Mouse (Mus musculus) liver, embryonic 16.5 days (tissue): ENCODE data around the gene Ank3. TPM values are rescaled to one million over a fixed set of nuclear protein-coding genes. Genes with fewer than 3 reads are reported as not detected.

Experiments used
- ATAC-seq: fragments of 200-750 bp; cut with Nextera tagmentation; 2 replicates; pipeline ENCODE4 v1.8.0; 2017; ENCODE audit warnings: low read depth, mild to moderate bottlenecking, moderate number of reproducible peaks, moderate library complexity
- H3K27ac ChIP-seq: fragments of 300-500 bp; sonication (generic); 2 replicates; pipeline ENCODE4 v1.5.1; 2014; ENCODE audit warnings: mild to moderate bottlenecking, low read length
- H3K27me3 ChIP-seq: fragments of 300-500 bp; sonication (generic); 2 replicates; pipeline ENCODE4 v1.6.1; 2014; ENCODE audit warnings: low read depth, low read length, mixed read lengths; ENCODE audit not compliant: control insufficient read depth, insufficient read depth
- H3K36me3 ChIP-seq: fragments of 300-500 bp; sonication (generic); 2 replicates; pipeline ENCODE4 v1.6.1; 2014; ENCODE audit warnings: mild to moderate bottlenecking; ENCODE audit not compliant: control insufficient read depth, insufficient read depth
- H3K4me1 ChIP-seq: fragments of 300-500 bp; sonication (generic); 2 replicates; pipeline ENCODE4 v1.6.1; 2014; ENCODE audit warnings: low read depth, low read length, mixed read lengths; ENCODE audit not compliant: control insufficient read depth
- H3K4me2 ChIP-seq: fragments of 300-500 bp; sonication (generic); 2 replicates; pipeline ENCODE4 v1.6.1; 2014; ENCODE audit warnings: low read depth, low read length, mixed read lengths
- H3K4me3 ChIP-seq: fragments of 300-500 bp; sonication (generic); 2 replicates; pipeline ENCODE4 v1.5.1; 2014; ENCODE audit warnings: low read depth, mild to moderate bottlenecking, low read length
- H3K9ac ChIP-seq: fragments of 300-500 bp; sonication (generic); 2 replicates; pipeline ENCODE4 v1.6.1; 2014; ENCODE audit warnings: low read depth, low read length
- H3K9me3 ChIP-seq: fragments of 300-500 bp; sonication (generic); replicated peaks from 2 replicates; pipeline ENCODE4 v1.6.1; 2016; ENCODE audit warnings: low read length; ENCODE audit not compliant: control insufficient read depth
- WGBS: fragments of 180-500 bp; shearing (Covaris S2); extraction: QIAGEN DNeasy Blood & Tissue Kit; methylation state at CpG from one replicate; pipeline ENCODE4 v1.1.7; 2014; ENCODE audit not compliant: insufficient replicate concordance; 5-methylcytosine and 5-hydroxymethylcytosine counted together
- polyA plus RNA-seq: library from polyadenylated mRNA; unstranded; fragments of >200 nt; fragmentation: Nextera tagmentation; extraction: Ambion mirVana; gene quantifications from 2 replicates; pipeline ENCODE4 v1.2.1, GENCODE M21; 2015

The Ank3 gene
- polyA plus RNA-seq, 1 experiment from 2014 or later: 14.0 TPM

DNA sequence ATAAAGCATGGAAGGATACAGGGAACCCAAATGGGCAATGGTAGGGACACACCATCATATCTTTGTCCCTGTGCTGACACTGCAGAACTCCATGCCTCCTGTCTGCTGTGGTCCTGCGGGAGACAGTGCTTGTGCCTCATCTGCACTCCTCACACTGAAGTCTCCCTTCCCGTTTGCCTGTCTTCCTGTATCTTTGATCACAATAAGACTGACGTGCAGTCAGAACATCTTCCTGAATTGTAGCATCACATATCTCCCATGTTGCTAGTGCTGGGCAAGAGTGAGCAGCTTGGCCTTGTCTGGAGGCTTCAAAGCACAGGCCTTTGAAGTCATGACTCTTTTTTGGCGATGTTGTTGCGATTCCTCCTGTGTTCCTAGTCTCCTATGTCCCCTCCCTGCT, 346.3 kb downstream of the Ank3 start:
- Histone ChIP-seq H3K4me1 (no peaks in the 10 kb centered on the region), H3K27ac (no peak overlapping the region), H3K4me3 (no peak overlapping the region), H3K4me2 (no peak overlapping the region), H3K36me3 (no peaks in the 10 kb centered on the region), H3K27me3 (no peaks in the 10 kb centered on the region), H3K9ac (no peak overlapping the region), H3K9me3 (no peaks in the 10 kb centered on the region)
- 57% methylated on average over 5 of the region's 5 CpGs for WGBS
- ATAC-seq: no peak

DNA sequence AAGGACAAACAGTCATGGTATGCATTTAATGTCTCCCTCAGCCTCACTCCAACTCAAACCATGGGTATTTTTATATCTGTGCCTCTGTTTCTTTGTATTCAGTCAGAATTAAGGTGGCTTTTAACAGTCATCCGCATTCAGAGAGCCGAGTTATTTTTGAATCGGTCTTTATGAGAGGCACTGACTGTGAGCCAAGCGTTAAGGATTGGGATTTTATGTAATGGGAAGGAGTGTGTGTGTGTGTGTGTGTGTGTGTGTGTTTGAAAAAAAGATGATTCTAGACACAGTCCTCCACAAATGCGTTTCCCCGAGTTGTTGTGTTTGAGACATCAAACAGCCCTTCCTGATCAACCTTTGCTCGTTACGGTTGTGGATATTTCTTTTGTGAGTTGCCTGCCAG, 347.7 kb downstream of the Ank3 start:
- no peaks in the 10 kb centered on the region for H3K9me3 ChIP-seq
- no peaks in the 10 kb centered on the region for H3K4me1 ChIP-seq
- no peaks in the 10 kb centered on the region for H3K27me3 ChIP-seq
- ATAC-seq: no peak
- H3K4me2 ChIP-seq: no peak overlapping the region
- H3K9ac ChIP-seq: no peak overlapping the region
- WGBS: 65% methylated on average over 8 of the region's 8 CpGs
- no peak overlapping the region for H3K4me3 ChIP-seq
- no peaks in the 10 kb centered on the region for H3K36me3 ChIP-seq
- H3K27ac ChIP-seq: no peak overlapping the region

DNA sequence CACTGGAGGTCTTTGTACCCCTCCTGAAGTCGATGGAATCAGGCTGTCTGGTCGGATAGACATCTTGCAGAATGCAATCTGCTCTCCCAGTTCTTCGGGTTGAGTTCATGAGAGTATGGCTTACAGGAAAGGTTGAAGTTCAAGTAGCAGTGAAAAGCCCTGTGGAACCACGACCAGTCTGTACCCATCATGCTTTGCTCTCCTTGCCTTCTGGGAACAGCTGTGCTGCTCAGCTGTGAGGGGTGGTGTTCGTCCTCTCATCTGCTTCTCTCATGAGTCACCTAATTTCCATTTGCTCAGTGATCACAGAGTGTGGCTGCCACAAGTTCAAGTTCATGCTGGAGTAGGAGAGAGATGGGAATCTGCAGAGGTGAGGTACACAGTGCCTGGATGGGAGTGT, 348.2 kb downstream of the Ank3 start:
- 40% methylated on average over 5 of the region's 5 CpGs for WGBS

DNA sequence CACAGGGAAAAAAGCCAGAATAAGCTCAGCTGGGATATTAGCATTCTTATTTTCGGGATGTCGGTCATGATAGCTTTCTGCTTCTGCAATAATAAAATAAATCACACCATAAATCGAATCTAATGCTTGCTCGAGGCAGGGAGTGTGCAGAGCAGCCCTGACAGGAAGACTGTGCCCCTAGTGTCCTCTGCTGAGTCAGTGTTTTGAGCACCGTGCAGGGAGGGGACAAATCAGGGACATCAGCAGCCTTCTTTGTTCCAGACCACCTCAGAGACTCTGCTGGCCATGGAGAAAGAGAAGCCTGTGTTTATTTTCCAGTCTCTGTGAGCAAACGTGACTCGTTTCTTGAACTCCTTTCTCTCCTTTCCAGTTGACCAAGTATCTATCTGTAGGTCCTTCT, 352.8 kb downstream of the Ank3 start:
- Histone ChIP-seq H3K36me3 (no peaks in the 10 kb centered on the region), H3K9me3 (no peaks in the 10 kb centered on the region), H3K4me1 (no peaks in the 10 kb centered on the region), H3K4me3 (no peak overlapping the region), H3K9ac (no peak overlapping the region), H3K4me2 (no peak overlapping the region), H3K27ac (no peak overlapping the region), H3K27me3 (no peaks in the 10 kb centered on the region)
- no peak for ATAC-seq
- 28% methylated on average over 7 of the region's 7 CpGs for WGBS

More for the DNA sequence above, 348.2 kb downstream of the Ank3 start:
- no peak for ATAC-seq
- Histone ChIP-seq H3K4me2 (no peak overlapping the region), H3K4me3 (no peak overlapping the region), H3K27me3 (no peaks in the 10 kb centered on the region), H3K36me3 (no peaks in the 10 kb centered on the region), H3K27ac (no peak overlapping the region), H3K4me1 (no peaks in the 10 kb centered on the region), H3K9ac (no peak overlapping the region), H3K9me3 (no peaks in the 10 kb centered on the region)

DNA sequence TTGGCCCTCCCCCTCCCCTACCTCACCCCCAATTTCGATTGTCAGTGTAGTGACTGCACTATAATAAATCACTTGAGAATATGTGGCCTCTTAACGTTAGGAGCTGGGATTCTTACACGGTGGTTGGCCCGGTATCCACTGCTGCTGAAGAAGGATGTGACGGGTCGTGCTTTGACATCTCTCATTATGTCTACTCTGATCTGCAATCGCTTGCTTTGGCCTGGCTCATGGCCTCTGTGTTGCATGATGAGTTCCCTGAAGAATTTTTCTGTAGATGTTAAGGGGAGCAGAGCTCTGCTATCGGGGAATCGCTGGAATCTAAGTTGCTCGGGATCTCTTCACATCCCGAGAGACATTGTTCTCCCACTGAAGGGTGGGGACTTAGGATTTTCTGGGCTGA, 354.9 kb downstream of the Ank3 start:
- 69% methylated on average over 11 of the region's 11 CpGs for WGBS
- ATAC-seq: no peak

DNA sequence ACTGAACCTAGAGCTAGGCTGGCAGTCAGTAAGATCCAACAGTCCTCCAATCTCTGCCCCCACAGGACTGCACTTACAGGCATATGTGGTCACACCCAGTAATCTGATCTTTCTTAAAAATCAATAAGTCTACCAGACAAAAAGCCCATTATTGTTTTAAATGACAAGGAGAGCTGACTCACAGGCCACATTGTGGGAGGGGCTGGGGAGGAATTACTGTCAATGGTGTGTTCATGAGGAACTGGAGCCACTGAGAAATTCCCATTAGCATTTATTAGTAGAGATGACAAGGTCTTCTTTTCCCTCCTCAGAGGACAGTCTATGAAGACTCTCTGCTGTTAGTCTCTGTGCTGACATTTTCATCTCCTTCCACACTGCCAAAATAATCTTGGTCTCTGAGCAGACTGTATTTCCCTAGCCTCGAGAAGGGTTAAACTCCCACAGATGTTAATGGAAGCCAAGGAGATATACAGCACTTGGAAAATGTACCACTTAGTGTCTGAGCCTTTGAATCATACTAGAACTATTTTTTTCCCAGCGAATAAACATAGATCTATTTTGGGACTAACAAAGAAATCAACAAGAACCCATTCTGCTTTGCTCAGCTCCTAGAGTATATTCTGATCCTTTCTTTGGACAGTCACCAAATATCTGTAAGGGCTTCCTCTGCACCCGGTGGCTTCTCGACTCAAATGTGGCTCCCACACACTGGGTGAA, 358.5 kb downstream of the Ank3 start:
- no peak overlapping the region for H3K4me3 ChIP-seq
- WGBS: 52% methylated on average over 4 of the region's 4 CpGs
- no peaks in the 10 kb centered on the region for H3K4me1 ChIP-seq
- no peak for ATAC-seq
- H3K36me3 ChIP-seq: no peaks in the 10 kb centered on the region
- no peak overlapping the region for H3K27ac ChIP-seq
- no peaks in the 10 kb centered on the region for H3K27me3 ChIP-seq
- H3K9ac ChIP-seq: no peak overlapping the region
- H3K9me3 ChIP-seq: no peaks in the 10 kb centered on the region
- H3K4me2 ChIP-seq: no peak overlapping the region

More for the DNA sequence above, 354.9 kb downstream of the Ank3 start:
- no peaks in the 10 kb centered on the region for H3K36me3 ChIP-seq
- no peaks in the 10 kb centered on the region for H3K9me3 ChIP-seq
- H3K4me1 ChIP-seq: no peaks in the 10 kb centered on the region
- no peaks in the 10 kb centered on the region for H3K27me3 ChIP-seq
- no peak overlapping the region for H3K4me3 ChIP-seq
- no peak overlapping the region for H3K9ac ChIP-seq
- no peak overlapping the region for H3K4me2 ChIP-seq
- no peak overlapping the region for H3K27ac ChIP-seq

DNA sequence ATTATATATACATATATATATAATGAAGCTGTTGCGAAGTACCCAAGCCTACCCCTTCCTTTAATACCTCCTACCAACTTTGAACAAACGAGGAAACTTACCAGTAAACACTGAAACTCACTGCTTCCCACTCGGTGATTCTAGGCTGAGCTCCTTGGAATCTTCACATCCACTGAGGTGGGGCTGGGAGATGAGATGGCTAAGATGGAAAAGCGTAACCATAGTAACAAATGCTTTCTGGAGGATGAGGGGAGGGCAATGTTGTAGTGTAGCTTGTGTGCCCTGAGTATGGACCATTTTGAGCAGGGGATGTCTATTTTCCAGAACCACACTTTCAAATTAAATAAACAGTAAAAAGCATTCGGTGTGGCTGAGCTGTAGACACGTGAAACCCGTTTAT, 364.4 kb downstream of the Ank3 start:
- no peak overlapping the region for H3K4me3 ChIP-seq
- no peaks in the 10 kb centered on the region for H3K27me3 ChIP-seq
- no peak overlapping the region for H3K27ac ChIP-seq
- no peaks in the 10 kb centered on the region for H3K9me3 ChIP-seq
- no peak overlapping the region for H3K9ac ChIP-seq
- H3K4me1 ChIP-seq: no peaks in the 10 kb centered on the region
- no peaks in the 10 kb centered on the region for H3K36me3 ChIP-seq
- no peak overlapping the region for H3K4me2 ChIP-seq
- no peak for ATAC-seq
- WGBS: 49% methylated on average over 7 of the region's 7 CpGs

DNA sequence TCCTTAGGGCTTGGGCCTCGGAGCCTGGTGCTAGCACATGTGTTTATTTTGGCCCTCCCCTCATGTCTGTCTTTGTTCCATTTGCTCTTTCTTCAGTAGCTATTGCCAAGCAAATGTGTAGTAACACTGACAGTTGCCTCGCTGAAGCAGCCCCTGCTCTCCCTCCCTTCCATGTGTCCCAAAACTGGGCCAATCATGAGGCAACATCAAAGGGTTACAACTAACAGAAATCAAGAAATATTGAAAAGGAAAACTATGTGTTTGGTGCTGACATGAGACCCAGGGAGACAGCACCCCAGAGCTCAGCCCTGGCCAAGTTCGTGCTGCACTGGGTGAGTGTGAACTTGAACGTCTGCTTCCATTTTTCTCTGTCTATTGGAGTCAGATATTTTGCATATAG, 365.8 kb downstream of the Ank3 start:
- Histone ChIP-seq H3K4me2 (no peak overlapping the region), H3K4me3 (no peak overlapping the region), H3K27me3 (no peaks in the 10 kb centered on the region), H3K4me1 (no peaks in the 10 kb centered on the region), H3K9ac (no peak overlapping the region), H3K36me3 (no peaks in the 10 kb centered on the region), H3K27ac (no peak overlapping the region), H3K9me3 (no peaks in the 10 kb centered on the region)
- ATAC-seq: no peak
- 48% methylated on average over 4 of the region's 4 CpGs for WGBS

DNA sequence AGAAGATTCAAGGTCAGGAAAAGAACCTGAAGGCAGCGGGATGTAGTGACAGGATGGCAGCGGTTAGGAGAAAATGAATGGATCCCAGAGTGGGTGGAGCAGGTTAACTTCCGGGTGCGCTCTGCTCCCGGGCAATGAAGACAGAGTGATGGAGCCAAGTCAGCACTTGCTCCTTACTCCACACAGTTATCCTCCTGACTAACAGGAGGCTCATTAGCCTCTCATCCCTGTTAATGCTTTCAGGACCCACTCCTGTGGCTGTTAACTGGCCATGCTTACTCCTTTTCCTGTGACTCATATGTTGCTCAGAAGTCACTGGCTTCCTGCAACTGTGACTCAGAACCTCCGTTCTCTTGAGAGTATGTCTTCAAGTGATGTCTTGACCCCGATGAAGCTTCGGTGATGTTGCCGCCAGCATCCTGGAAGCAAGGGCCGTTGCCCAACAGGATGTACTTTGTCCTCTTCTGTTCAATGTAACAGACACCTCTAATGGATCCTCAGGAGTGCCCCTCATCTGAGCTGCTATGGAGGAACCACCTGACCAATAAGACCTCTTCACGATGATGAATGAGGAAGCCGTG, 378.6 kb downstream of the Ank3 start:
- no peaks in the 10 kb centered on the region for H3K36me3 ChIP-seq
- H3K27ac ChIP-seq: no peak overlapping the region
- H3K9me3 ChIP-seq: no peaks in the 10 kb centered on the region
- H3K4me1 ChIP-seq: no peaks in the 10 kb centered on the region
- no peak overlapping the region for H3K4me3 ChIP-seq
- 64% methylated on average over 12 of the region's 12 CpGs for WGBS
- no peak overlapping the region for H3K9ac ChIP-seq
- H3K4me2 ChIP-seq: no peak overlapping the region
- ATAC-seq: no peak
- H3K27me3 ChIP-seq: no peaks in the 10 kb centered on the region
